Mouse (Mus musculus): Measurements from ENCODE around the gene Kat2b. TPM values are rescaled to one million over a fixed set of nuclear protein-coding genes. Genes with fewer than 3 reads are reported as not detected.
"Not testable (repeated sequence)": the region's sequence is repeated elsewhere in the genome, so short reads cannot be mapped to it uniquely, and the experiment has no call there.

The Kat2b gene
- total and polyA plus RNA-seq, 2 experiments: 15.6 to 57.4 TPM

- no peaks in the 10 kb centered on the region for H3K4me1 ChIP-seq (ENCODE audit: control insufficient read depth, insufficient read depth, low read length)
- no peaks in the 10 kb centered on the region for H3K36me3 ChIP-seq (ENCODE audit: control insufficient read depth, insufficient read depth, low read length)
- no peak for DNase-seq (ENCODE audit: extremely low read depth, low read depth, low spot score)
- no peaks in the 10 kb centered on the region for H3K27me3 ChIP-seq (ENCODE audit: control insufficient read depth, insufficient read depth, low read length)
- H3K79me2 ChIP-seq (ENCODE audit: control insufficient read depth, insufficient read depth, low read length): no peaks in the 10 kb centered on the region
- no peak overlapping the region for H3K27ac ChIP-seq (replicated peaks; ENCODE audit: insufficient read depth, low read depth, low read length)
- H3K4me3 ChIP-seq (ENCODE audit: insufficient read depth, low read depth, low read length): no peak overlapping the region
- 20% methylated on average over 1 of the region's 1 CpGs for WGBS
- no peak overlapping the region for H3K9ac ChIP-seq (ENCODE audit: low read depth, low read length)
- TF ChIP-seq POLR2A (IDR thresholded peaks at IDR 0.05; ENCODE audit: extremely low read depth, insufficient read depth, low read length): no peak
- TF ChIP-seq CTCF (IDR thresholded peaks at IDR 0.05; ENCODE audit: low read depth, low read length): no peak
Measured at GRCm38 (mm10) chr17:53688321-53688720, 121.7 kb downstream of the Kat2b start.

- DNase-seq (ENCODE audit: extremely low read depth, low read depth, low spot score): peak; percentile 89
- H3K4me1 ChIP-seq (ENCODE audit: control insufficient read depth, insufficient read depth, low read length): no peaks in the 10 kb centered on the region
- H3K27me3 ChIP-seq (ENCODE audit: control insufficient read depth, insufficient read depth, low read length): no peaks in the 10 kb centered on the region
- under 1% methylated on average over 78 of the region's 78 CpGs for WGBS
- peak within 1 kb of the TSS; percentile 66 for H3K4me3 ChIP-seq (ENCODE audit: insufficient read depth, low read depth, low read length)
- H3K9ac ChIP-seq (ENCODE audit: low read depth, low read length): peak within 1 kb of the TSS; percentile 83
- peak within 1 kb of the TSS; percentile 93 for H3K27ac ChIP-seq (replicated peaks; ENCODE audit: insufficient read depth, low read depth, low read length)
- H3K36me3 ChIP-seq (ENCODE audit: control insufficient read depth, insufficient read depth, low read length): no peaks in the 10 kb centered on the region
- TF ChIP-seq CTCF (IDR thresholded peaks at IDR 0.05; ENCODE audit: low read depth, low read length) (peak; percentile 56), POLR2A (IDR thresholded peaks at IDR 0.05; ENCODE audit: extremely low read depth, insufficient read depth, low read length) (peak; percentile 84)
- H3K79me2 ChIP-seq (ENCODE audit: control insufficient read depth, insufficient read depth, low read length): no peaks in the 10 kb centered on the region
Measured at GRCm38 (mm10) chr17:53688877-53689802, 122.5 kb downstream of the Kat2b start, which contains the start of gene Sgo1. Gene Sgo1 (minus strand): TSS chr17:53689333.

- peak overlapping the region; percentile 66 for H3K4me3 ChIP-seq (ENCODE audit: insufficient read depth, low read depth, low read length)
- H3K36me3 ChIP-seq (ENCODE audit: control insufficient read depth, insufficient read depth, low read length): no peaks in the 10 kb centered on the region
- no peak for DNase-seq (ENCODE audit: extremely low read depth, low read depth, low spot score)
- TF ChIP-seq POLR2A (IDR thresholded peaks at IDR 0.05; ENCODE audit: extremely low read depth, insufficient read depth, low read length) (no peak), CTCF (IDR thresholded peaks at IDR 0.05; ENCODE audit: low read depth, low read length) (no peak)
- H3K79me2 ChIP-seq (ENCODE audit: control insufficient read depth, insufficient read depth, low read length): no peaks in the 10 kb centered on the region
- WGBS: 21% methylated on average over 7 of the region's 7 CpGs
- H3K4me1 ChIP-seq (ENCODE audit: control insufficient read depth, insufficient read depth, low read length): no peaks in the 10 kb centered on the region
- H3K27ac ChIP-seq (replicated peaks; ENCODE audit: insufficient read depth, low read depth, low read length): peak overlapping the region; percentile 93
- H3K27me3 ChIP-seq (ENCODE audit: control insufficient read depth, insufficient read depth, low read length): no peaks in the 10 kb centered on the region
- H3K9ac ChIP-seq (ENCODE audit: low read depth, low read length): peak overlapping the region; percentile 83
Measured at GRCm38 (mm10) chr17:53689946-53690345, 123.3 kb downstream of the Kat2b start.

GRCm38 (mm10) chr17:53694039-53694438 is 127.4 kb downstream of the Kat2b start:
- DNase-seq (ENCODE audit: extremely low read depth, low read depth, low spot score): peak; percentile 44
- TF ChIP-seq POLR2A (IDR thresholded peaks at IDR 0.05; ENCODE audit: extremely low read depth, insufficient read depth, low read length) (no peak), CTCF (IDR thresholded peaks at IDR 0.05; ENCODE audit: low read depth, low read length) (peak; percentile 34; the same call in 1 of the 2 replicates)
- Histone ChIP-seq H3K4me3 (ENCODE audit: insufficient read depth, low read depth, low read length) (no peak overlapping the region), H3K9ac (ENCODE audit: low read depth, low read length) (no peak overlapping the region), H3K27ac (replicated peaks; ENCODE audit: insufficient read depth, low read depth, low read length) (no peak overlapping the region), H3K4me1 (ENCODE audit: control insufficient read depth, insufficient read depth, low read length) (no peaks in the 10 kb centered on the region), H3K79me2 (ENCODE audit: control insufficient read depth, insufficient read depth, low read length) (no peaks in the 10 kb centered on the region), H3K27me3 (ENCODE audit: control insufficient read depth, insufficient read depth, low read length) (no peaks in the 10 kb centered on the region), H3K36me3 (ENCODE audit: control insufficient read depth, insufficient read depth, low read length) (no peaks in the 10 kb centered on the region)
- WGBS: 85% methylated on average over 2 of the region's 2 CpGs

- not testable (repeated sequence) for H3K4me3 ChIP-seq (ENCODE audit: insufficient read depth, low read depth, low read length); H3K4me1 ChIP-seq (ENCODE audit: control insufficient read depth, insufficient read depth, low read length); H3K27me3 ChIP-seq (ENCODE audit: control insufficient read depth, insufficient read depth, low read length); DNase-seq (ENCODE audit: extremely low read depth, low read depth, low spot score); H3K9ac ChIP-seq (ENCODE audit: low read depth, low read length); H3K79me2 ChIP-seq (ENCODE audit: control insufficient read depth, insufficient read depth, low read length); H3K27ac ChIP-seq (replicated peaks; ENCODE audit: insufficient read depth, low read depth, low read length); H3K36me3 ChIP-seq (ENCODE audit: control insufficient read depth, insufficient read depth, low read length)
- WGBS: 92% methylated on average over 8 of the region's 8 CpGs
Measured at GRCm38 (mm10) chr17:53697521-53697920, 130.9 kb downstream of the Kat2b start.

GRCm38 (mm10) chr17:53714453-53714852 is 147.8 kb downstream of the Kat2b start:
- H3K4me3 ChIP-seq (ENCODE audit: insufficient read depth, low read depth, low read length): no peak overlapping the region
- H3K27ac ChIP-seq (replicated peaks; ENCODE audit: insufficient read depth, low read depth, low read length): no peak overlapping the region
- TF ChIP-seq CTCF (IDR thresholded peaks at IDR 0.05; ENCODE audit: low read depth, low read length) (no peak), POLR2A (IDR thresholded peaks at IDR 0.05; ENCODE audit: extremely low read depth, insufficient read depth, low read length) (no peak)
- no peak overlapping the region for H3K9ac ChIP-seq (ENCODE audit: low read depth, low read length)
- no peaks in the 10 kb centered on the region for H3K36me3 ChIP-seq (ENCODE audit: control insufficient read depth, insufficient read depth, low read length)
- no peaks in the 10 kb centered on the region for H3K27me3 ChIP-seq (ENCODE audit: control insufficient read depth, insufficient read depth, low read length)
- 43% methylated on average over 1 of the region's 1 CpGs for WGBS
- DNase-seq (ENCODE audit: extremely low read depth, low read depth, low spot score): no peak
- no peaks in the 10 kb centered on the region for H3K4me1 ChIP-seq (ENCODE audit: control insufficient read depth, insufficient read depth, low read length)
- H3K79me2 ChIP-seq (ENCODE audit: control insufficient read depth, insufficient read depth, low read length): no peaks in the 10 kb centered on the region

GRCm38 (mm10) chr17:53715161-53715560 is 148.5 kb downstream of the Kat2b start:
- H3K4me1 ChIP-seq (ENCODE audit: control insufficient read depth, insufficient read depth, low read length); DNase-seq (ENCODE audit: extremely low read depth, low read depth, low spot score); H3K36me3 ChIP-seq (ENCODE audit: control insufficient read depth, insufficient read depth, low read length); H3K27me3 ChIP-seq (ENCODE audit: control insufficient read depth, insufficient read depth, low read length); H3K9ac ChIP-seq (ENCODE audit: low read depth, low read length); H3K27ac ChIP-seq (replicated peaks; ENCODE audit: insufficient read depth, low read depth, low read length); H3K4me3 ChIP-seq (ENCODE audit: insufficient read depth, low read depth, low read length); H3K79me2 ChIP-seq (ENCODE audit: control insufficient read depth, insufficient read depth, low read length): not testable (repeated sequence)
- 42% methylated on average over 1 of the region's 1 CpGs for WGBS
